Mouse (Mus musculus) erythroblast, embryonic 14.5 days (primary cell): Measurements from ENCODE around the gene Ptger4.

ENCODE experiments used
- GATA1 ChIP-seq: IDR thresholded peaks from 2 replicates; pipeline ENCODE4 v1.6.1; 2012; ENCODE audit warnings: low read length, inconsistent platforms, mixed read lengths
- TAL1 ChIP-seq: IDR thresholded peaks from 3 replicates; pipeline ENCODE4 v1.6.1; 2012; ENCODE audit warnings: low read length, inconsistent platforms, mixed read lengths

DNA sequence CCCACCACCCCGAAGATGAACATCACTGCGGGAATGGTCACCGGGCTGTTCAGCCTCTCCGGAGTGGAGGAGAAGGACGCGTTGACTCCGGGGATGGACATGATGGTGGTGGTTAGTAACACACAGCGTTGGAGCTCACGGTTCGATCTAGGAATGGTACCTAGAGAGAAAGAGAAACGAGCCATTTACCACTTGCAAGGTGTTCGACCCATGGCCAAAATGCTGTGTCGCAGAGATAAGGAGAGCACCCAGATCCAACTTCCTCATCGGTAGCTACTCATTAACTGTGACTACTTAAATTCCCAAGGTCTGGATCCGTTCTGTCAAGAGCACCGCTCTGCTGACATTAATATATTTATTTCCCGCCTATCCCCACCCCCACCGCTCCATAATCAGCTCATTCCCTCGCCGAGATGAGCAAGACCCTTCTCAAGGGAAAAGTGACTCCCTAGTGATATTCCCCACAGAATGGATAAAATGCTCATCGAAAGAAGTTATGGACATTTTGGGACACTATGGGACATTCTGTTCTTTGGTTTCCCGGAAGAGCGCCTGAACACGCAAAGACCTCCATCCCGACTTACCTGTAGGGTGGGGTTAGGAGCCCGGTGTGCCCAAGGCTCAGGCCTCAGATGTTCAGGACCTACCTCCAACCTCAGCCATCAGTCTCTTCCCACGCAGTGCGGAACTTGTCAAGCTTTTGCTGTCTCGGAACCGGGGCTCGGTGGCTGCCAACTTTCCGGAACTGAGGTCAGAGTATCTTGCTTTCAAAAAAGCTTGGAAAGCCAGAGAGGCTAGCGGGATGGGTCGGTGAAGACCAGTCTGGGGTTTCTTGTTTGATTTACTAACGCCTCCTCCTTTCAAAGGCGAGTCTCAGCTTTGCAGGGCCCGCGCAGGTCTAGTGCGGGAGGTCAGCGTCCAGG is 690 bp downstream of the Ptger4 start:
- no peak for TF ChIP-seq TAL1
- no peak for TF ChIP-seq GATA1
